Mouse (Mus musculus): ENCODE measurements around the gene Diaph3. TPM values are rescaled to one million over a fixed set of nuclear protein-coding genes. Genes with fewer than 3 reads are reported as not detected.

Gene Diaph3
- polyA plus RNA-seq, 1 experiment: 0.65 TPM

- DNase-seq: no peak
Measured at GRCm38 (mm10) chr14:86757604-86758520, 383.2 kb downstream of the Diaph3 start.

GRCm38 (mm10) chr14:86757132-86757531, 383.9 kb downstream of the Diaph3 start:
- Histone ChIP-seq H3K4me3 (replicated peaks; ENCODE audit: extremely low read depth, low read depth, low read length) (no peak overlapping the region), H3K4me1 (ENCODE audit: control insufficient read depth, insufficient read depth, low read length) (no peaks in the 10 kb centered on the region)
- DNase-seq: no peak
- 74% methylated on average over 4 of the region's 4 CpGs for WGBS
- no peak for TF ChIP-seq CTCF (IDR thresholded peaks at IDR 0.05; ENCODE audit: insufficient read depth, low read length)
- TF ChIP-seq POLR2A (IDR thresholded peaks at IDR 0.05; ENCODE audit: borderline replicate concordance, extremely low read depth, low read depth, low read length): no peak

More at GRCm38 (mm10) chr14:86757604-86758520, 383.2 kb downstream of the Diaph3 start:
- TF ChIP-seq CTCF (IDR thresholded peaks at IDR 0.05; ENCODE audit: insufficient read depth, low read length) (no peak), POLR2A (IDR thresholded peaks at IDR 0.05; ENCODE audit: borderline replicate concordance, extremely low read depth, low read depth, low read length) (no peak)
- Histone ChIP-seq H3K4me1 (ENCODE audit: control insufficient read depth, insufficient read depth, low read length) (no peaks in the 10 kb centered on the region), H3K4me3 (replicated peaks; ENCODE audit: extremely low read depth, low read depth, low read length) (no peak overlapping the region)
- WGBS: 68% methylated on average over 9 of the region's 9 CpGs

- H3K4me1 ChIP-seq (ENCODE audit: control insufficient read depth, insufficient read depth, low read length): no peaks in the 10 kb centered on the region
- DNase-seq: no peak
- H3K4me3 ChIP-seq (replicated peaks; ENCODE audit: extremely low read depth, low read depth, low read length): no peak overlapping the region
- WGBS: 85% methylated on average over 7 of the region's 7 CpGs
- no peak for TF ChIP-seq POLR2A (IDR thresholded peaks at IDR 0.05; ENCODE audit: borderline replicate concordance, extremely low read depth, low read depth, low read length)
- TF ChIP-seq CTCF (IDR thresholded peaks at IDR 0.05; ENCODE audit: insufficient read depth, low read length): no peak
Measured at GRCm38 (mm10) chr14:86750351-86750750, 390.7 kb downstream of the Diaph3 start.

- TF ChIP-seq CTCF (IDR thresholded peaks at IDR 0.05; ENCODE audit: insufficient read depth, low read length) (no peak), POLR2A (IDR thresholded peaks at IDR 0.05; ENCODE audit: borderline replicate concordance, extremely low read depth, low read depth, low read length) (no peak)
- 67% methylated on average over 4 of the region's 4 CpGs for whole genome bisulfite sequencing
- DNase-seq: no peak
- Histone ChIP-seq H3K4me3 (replicated peaks; ENCODE audit: extremely low read depth, low read depth, low read length) (no peak overlapping the region), H3K4me1 (ENCODE audit: control insufficient read depth, insufficient read depth, low read length) (no peaks in the 10 kb centered on the region)
Measured at GRCm38 (mm10) chr14:86749425-86749824, 391.6 kb downstream of the Diaph3 start.

GRCm38 (mm10) chr14:86748876-86749275, 392.2 kb downstream of the Diaph3 start:
- 54% methylated on average over 7 of the region's 7 CpGs for WGBS
- Histone ChIP-seq H3K4me3 (replicated peaks; ENCODE audit: extremely low read depth, low read depth, low read length) (no peak overlapping the region), H3K4me1 (ENCODE audit: control insufficient read depth, insufficient read depth, low read length) (no peaks in the 10 kb centered on the region)
- no peak for TF ChIP-seq POLR2A (IDR thresholded peaks at IDR 0.05; ENCODE audit: borderline replicate concordance, extremely low read depth, low read depth, low read length)
- no peak for TF ChIP-seq CTCF (IDR thresholded peaks at IDR 0.05; ENCODE audit: insufficient read depth, low read length)
- no peak for DNase-seq

GRCm38 (mm10) chr14:86744523-86744922, 396.5 kb downstream of the Diaph3 start:
- TF ChIP-seq POLR2A (IDR thresholded peaks at IDR 0.05; ENCODE audit: borderline replicate concordance, extremely low read depth, low read depth, low read length) (no peak), CTCF (IDR thresholded peaks at IDR 0.05; ENCODE audit: insufficient read depth, low read length) (no peak)
- Histone ChIP-seq H3K4me1 (ENCODE audit: control insufficient read depth, insufficient read depth, low read length) (no peaks in the 10 kb centered on the region), H3K4me3 (replicated peaks; ENCODE audit: extremely low read depth, low read depth, low read length) (no peak overlapping the region)
- DNase-seq: no peak
- 69% methylated on average over 6 of the region's 6 CpGs for WGBS

GRCm38 (mm10) chr14:86741855-86742531, 399.0 kb downstream of the Diaph3 start:
- no peak for DNase-seq

GRCm38 (mm10) chr14:86738916-86739315, 402.1 kb downstream of the Diaph3 start:
- WGBS: 79% methylated on average over 5 of the region's 5 CpGs
- TF ChIP-seq CTCF (IDR thresholded peaks at IDR 0.05; ENCODE audit: insufficient read depth, low read length) (no peak), POLR2A (IDR thresholded peaks at IDR 0.05; ENCODE audit: borderline replicate concordance, extremely low read depth, low read depth, low read length) (no peak)

More at GRCm38 (mm10) chr14:86741855-86742531, 399.0 kb downstream of the Diaph3 start:
- Histone ChIP-seq H3K4me3 (replicated peaks; ENCODE audit: extremely low read depth, low read depth, low read length) (no peak overlapping the region), H3K4me1 (ENCODE audit: control insufficient read depth, insufficient read depth, low read length) (no peaks in the 10 kb centered on the region)
- WGBS: 79% methylated on average over 7 of the region's 7 CpGs
- no peak for TF ChIP-seq POLR2A (IDR thresholded peaks at IDR 0.05; ENCODE audit: borderline replicate concordance, extremely low read depth, low read depth, low read length)
- no peak for TF ChIP-seq CTCF (IDR thresholded peaks at IDR 0.05; ENCODE audit: insufficient read depth, low read length)

GRCm38 (mm10) chr14:86736646-86737045, 404.4 kb downstream of the Diaph3 start:
- no peak for TF ChIP-seq CTCF (IDR thresholded peaks at IDR 0.05; ENCODE audit: insufficient read depth, low read length)
- no peak for TF ChIP-seq POLR2A (IDR thresholded peaks at IDR 0.05; ENCODE audit: borderline replicate concordance, extremely low read depth, low read depth, low read length)
- 83% methylated on average over 1 of the region's 1 CpGs for WGBS
- Histone ChIP-seq H3K4me3 (replicated peaks; ENCODE audit: extremely low read depth, low read depth, low read length) (no peak overlapping the region), H3K4me1 (ENCODE audit: control insufficient read depth, insufficient read depth, low read length) (no peaks in the 10 kb centered on the region)
- DNase-seq: no peak

More at GRCm38 (mm10) chr14:86738916-86739315, 402.1 kb downstream of the Diaph3 start:
- Histone ChIP-seq H3K4me1 (ENCODE audit: control insufficient read depth, insufficient read depth, low read length) (no peaks in the 10 kb centered on the region), H3K4me3 (replicated peaks; ENCODE audit: extremely low read depth, low read depth, low read length) (no peak overlapping the region)
- no peak for DNase-seq

Measured in lung, adult 2 months (tissue).